Mouse (Mus musculus): ENCODE measurements around the gene Fstl4. TPM values are rescaled to one million over a fixed set of nuclear protein-coding genes. Genes with fewer than 3 reads are reported as not detected.

Fstl4 gene
- total and polyA plus RNA-seq, 2 experiments from 2014 or later, result 7.4 to 8.1 TPM

DNA sequence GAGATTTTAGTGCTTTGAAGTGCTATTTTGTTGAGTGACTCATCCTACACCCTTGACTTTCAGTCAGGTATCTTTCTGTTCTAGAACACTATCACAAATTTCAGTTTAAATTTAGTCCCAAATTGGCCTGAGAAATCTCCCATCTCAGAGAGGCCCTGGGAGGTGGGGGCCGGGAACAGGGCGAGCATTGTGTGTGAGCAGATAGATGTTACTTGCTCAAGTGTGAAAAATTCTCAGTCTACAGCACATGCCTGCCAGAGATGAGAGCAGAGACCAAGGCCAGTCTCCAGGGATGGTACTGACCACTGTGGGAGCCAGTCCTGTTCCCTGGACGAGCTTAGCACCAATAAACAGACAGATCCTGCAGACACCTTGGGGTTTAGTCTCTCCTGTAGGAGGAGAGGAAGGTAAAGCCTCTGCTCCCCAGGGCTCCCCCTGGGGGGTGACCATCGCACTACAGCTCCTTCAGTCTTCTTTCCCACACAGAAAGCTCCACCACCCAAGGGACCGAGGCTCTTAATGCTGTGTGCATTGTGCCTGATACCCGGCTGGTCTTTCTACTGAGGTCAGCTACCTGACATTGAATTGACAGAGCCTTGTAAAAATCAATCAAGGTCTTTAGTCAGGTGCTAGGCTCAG lies 393.3 kb downstream of the Fstl4 start:
- no peak overlapping the region for H3K4me3 ChIP-seq (ENCODE audit: low read depth, low read length)
- H3K4me2 ChIP-seq (ENCODE audit: low read depth), result no peak overlapping the region
- no peaks in the 10 kb centered on the region for H3K27me3 ChIP-seq (ENCODE audit: insufficient read depth, low read length)
- ATAC-seq (no peak), DNase-seq (no peak)
- 78% methylated on average over 6 of the region's 6 CpGs for WGBS
- no peak overlapping the region for H3K27ac ChIP-seq (ENCODE audit: low read depth, low read length)
- TF ChIP-seq CTCF (IDR thresholded peaks at IDR 0.05; ENCODE audit: low read depth), result no peak
- no peaks in the 10 kb centered on the region for H3K4me1 ChIP-seq (ENCODE audit: insufficient read depth)
- H3K36me3 ChIP-seq (ENCODE audit: insufficient read depth), result no peaks in the 10 kb centered on the region
- H3K9ac ChIP-seq, result no peak overlapping the region
- H3K9me3 ChIP-seq (ENCODE audit: low read length), result no peaks in the 10 kb centered on the region

DNA sequence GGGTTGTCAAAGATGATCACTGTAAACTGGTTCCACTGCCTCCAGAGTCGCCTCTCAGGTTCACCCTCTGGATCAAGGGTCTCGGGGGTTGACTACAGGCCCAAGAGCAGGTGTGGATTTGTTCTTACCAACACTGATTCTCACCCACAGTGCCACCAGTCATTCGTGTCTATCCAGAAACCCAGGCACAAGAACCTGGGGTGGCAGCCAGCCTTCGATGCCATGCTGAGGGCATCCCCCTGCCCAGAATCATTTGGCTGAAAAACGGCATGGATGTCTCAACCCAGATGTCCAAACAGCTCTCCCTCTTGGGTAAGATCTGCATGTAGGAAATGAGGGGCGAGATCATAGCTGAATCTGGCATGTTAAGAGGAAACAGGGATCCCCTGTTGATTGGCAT lies 398.0 kb downstream of the Fstl4 start:
- no peak overlapping the region for H3K4me3 ChIP-seq (ENCODE audit: low read depth, low read length)
- no peaks in the 10 kb centered on the region for H3K36me3 ChIP-seq (ENCODE audit: insufficient read depth)
- H3K27ac ChIP-seq (ENCODE audit: low read depth, low read length), result no peak overlapping the region
- no peak overlapping the region for H3K9ac ChIP-seq
- WGBS, result 80% methylated on average over 6 of the region's 6 CpGs
- H3K4me1 ChIP-seq (ENCODE audit: insufficient read depth), result no peaks in the 10 kb centered on the region
- no peak for TF ChIP-seq CTCF (IDR thresholded peaks at IDR 0.05; ENCODE audit: low read depth)
- no peaks in the 10 kb centered on the region for H3K9me3 ChIP-seq (ENCODE audit: low read length)
- ATAC-seq, result no peak
- H3K27me3 ChIP-seq (ENCODE audit: insufficient read depth, low read length), result no peaks in the 10 kb centered on the region
- no peak for DNase-seq
- no peak overlapping the region for H3K4me2 ChIP-seq (ENCODE audit: low read depth)

DNA sequence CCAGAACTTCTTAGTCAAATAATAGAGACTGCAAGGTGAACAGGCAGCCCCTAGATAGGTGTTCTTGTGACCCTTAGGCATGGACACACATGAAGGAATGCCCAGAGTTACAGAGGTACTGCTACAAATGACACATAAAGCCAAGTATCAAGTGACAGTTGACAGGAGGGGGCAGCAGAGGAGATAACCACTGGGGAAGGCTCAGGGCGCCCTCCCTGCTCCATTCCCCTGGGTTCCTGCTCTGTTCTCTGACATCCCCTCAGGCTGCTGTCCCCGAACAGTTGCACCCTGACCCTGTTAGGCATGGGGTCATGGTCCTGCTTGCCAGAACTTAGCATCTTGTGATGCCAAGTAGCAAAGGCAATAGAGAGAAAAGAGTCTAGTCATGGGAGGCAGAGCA lies 402.0 kb downstream of the Fstl4 start:
- Histone ChIP-seq H3K27me3 (ENCODE audit: insufficient read depth, low read length) (no peaks in the 10 kb centered on the region), H3K4me3 (ENCODE audit: low read depth, low read length) (no peak overlapping the region), H3K4me2 (ENCODE audit: low read depth) (no peak overlapping the region), H3K9me3 (ENCODE audit: low read length) (no peaks in the 10 kb centered on the region), H3K4me1 (ENCODE audit: insufficient read depth) (no peaks in the 10 kb centered on the region), H3K36me3 (ENCODE audit: insufficient read depth) (no peaks in the 10 kb centered on the region), H3K27ac (ENCODE audit: low read depth, low read length) (no peak overlapping the region), H3K9ac (no peak overlapping the region)
- ATAC-seq (no peak), DNase-seq (no peak)
- TF ChIP-seq CTCF (IDR thresholded peaks at IDR 0.05; ENCODE audit: low read depth), result no peak
- WGBS, result 74% methylated on average over 2 of the region's 2 CpGs

DNA sequence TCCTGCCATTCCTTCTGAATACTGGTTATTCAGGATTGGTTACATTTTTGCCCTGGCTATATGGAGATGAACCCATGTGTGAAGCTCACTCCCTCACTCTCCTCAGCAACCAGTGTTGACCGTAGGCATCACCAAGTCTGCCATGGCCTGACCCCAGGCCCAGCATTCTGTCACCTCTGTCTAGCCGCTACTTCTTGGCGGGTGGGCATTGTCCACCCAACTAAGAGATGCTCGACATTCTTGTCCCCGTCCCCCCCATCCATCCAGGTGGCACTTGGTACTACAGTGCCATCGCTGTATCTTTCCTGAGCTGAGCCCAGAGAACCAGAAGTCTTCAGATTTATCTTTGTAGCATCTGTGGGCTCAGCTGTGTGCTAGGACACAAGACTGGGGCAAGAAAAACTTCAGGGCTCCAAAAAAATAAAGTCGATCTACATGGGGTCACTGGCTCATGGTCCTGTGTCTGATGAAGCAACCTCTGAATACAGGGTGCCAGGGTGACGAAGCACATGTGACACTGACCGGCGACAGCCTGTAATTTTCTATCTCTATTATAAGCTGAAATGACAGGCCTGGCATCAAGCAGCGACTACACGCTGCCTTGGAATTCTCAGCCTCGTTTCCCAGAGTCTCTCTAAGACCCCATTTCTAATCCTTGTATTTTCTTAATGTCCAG lies 417.9 kb downstream of the Fstl4 start:
- no peak overlapping the region for H3K4me3 ChIP-seq (ENCODE audit: low read depth, low read length)
- no peaks in the 10 kb centered on the region for H3K9me3 ChIP-seq (ENCODE audit: low read length)
- H3K27ac ChIP-seq (ENCODE audit: low read depth, low read length), result no peak overlapping the region
- 72% methylated on average over 13 of the region's 13 CpGs for WGBS
- H3K4me2 ChIP-seq (ENCODE audit: low read depth), result no peak overlapping the region
- TF ChIP-seq CTCF (IDR thresholded peaks at IDR 0.05; ENCODE audit: low read depth), result no peak
- no peak overlapping the region for H3K9ac ChIP-seq
- no peaks in the 10 kb centered on the region for H3K36me3 ChIP-seq (ENCODE audit: insufficient read depth)
- DNase-seq (no peak), ATAC-seq (no peak)
- H3K27me3 ChIP-seq (ENCODE audit: insufficient read depth, low read length), result no peaks in the 10 kb centered on the region
- no peaks in the 10 kb centered on the region for H3K4me1 ChIP-seq (ENCODE audit: insufficient read depth)

DNA sequence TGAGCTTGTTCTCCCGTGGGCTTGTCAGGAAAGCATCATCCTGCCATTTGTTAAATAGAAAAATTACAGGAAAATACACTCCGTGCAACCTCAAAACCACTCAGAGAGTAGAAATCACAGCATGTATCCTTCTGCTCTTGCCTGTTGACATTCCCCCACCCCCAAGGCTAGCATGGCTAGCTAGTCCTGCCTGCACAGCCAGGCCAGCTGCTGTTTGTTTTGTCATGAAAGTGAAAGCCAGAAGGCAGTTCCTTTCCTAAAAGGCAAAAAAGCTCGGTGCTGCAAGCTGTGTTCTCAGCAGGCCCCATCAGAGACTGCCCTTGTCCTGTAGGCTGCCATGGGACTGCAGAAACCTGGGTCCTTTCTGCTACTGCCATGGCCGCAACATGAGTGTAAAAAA lies 418.4 kb downstream of the Fstl4 start:
- no peaks in the 10 kb centered on the region for H3K4me1 ChIP-seq (ENCODE audit: insufficient read depth)
- no peak overlapping the region for H3K9ac ChIP-seq
- H3K27me3 ChIP-seq (ENCODE audit: insufficient read depth, low read length), result no peaks in the 10 kb centered on the region
- H3K4me3 ChIP-seq (ENCODE audit: low read depth, low read length), result no peak overlapping the region
- H3K4me2 ChIP-seq (ENCODE audit: low read depth), result no peak overlapping the region
- DNase-seq (peak; percentile 14), ATAC-seq (peak; percentile 25; the same call in 1 of the 2 replicates)
- H3K27ac ChIP-seq (ENCODE audit: low read depth, low read length), result no peak overlapping the region
- no peak for TF ChIP-seq CTCF (IDR thresholded peaks at IDR 0.05; ENCODE audit: low read depth)
- no peaks in the 10 kb centered on the region for H3K36me3 ChIP-seq (ENCODE audit: insufficient read depth)
- WGBS, result 52% methylated on average over 4 of the region's 4 CpGs
- no peaks in the 10 kb centered on the region for H3K9me3 ChIP-seq (ENCODE audit: low read length)

DNA sequence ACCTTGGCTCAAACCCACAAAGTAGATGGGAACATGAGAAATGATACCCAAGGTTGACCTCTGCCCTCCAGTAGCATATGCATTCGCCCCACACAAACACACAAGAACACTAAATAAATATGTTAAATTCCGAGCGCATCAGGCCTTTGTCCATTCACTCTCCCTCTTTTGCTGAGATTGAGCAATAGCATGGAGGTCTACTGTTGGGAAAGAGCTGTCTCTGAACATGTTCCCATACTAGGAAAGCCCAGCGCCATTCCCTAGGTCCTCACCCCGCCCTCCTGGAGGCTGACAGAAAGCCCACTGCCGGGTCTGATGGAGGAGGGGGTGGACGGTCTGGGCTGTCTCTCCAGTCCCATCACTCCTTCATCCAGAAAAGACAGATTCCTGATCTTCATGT lies 419.6 kb downstream of the Fstl4 start:
- Histone ChIP-seq H3K4me2 (ENCODE audit: low read depth) (no peak overlapping the region), H3K27ac (ENCODE audit: low read depth, low read length) (no peak overlapping the region), H3K4me1 (ENCODE audit: insufficient read depth) (no peaks in the 10 kb centered on the region), H3K36me3 (ENCODE audit: insufficient read depth) (no peaks in the 10 kb centered on the region), H3K9me3 (ENCODE audit: low read length) (no peaks in the 10 kb centered on the region), H3K27me3 (ENCODE audit: insufficient read depth, low read length) (no peaks in the 10 kb centered on the region), H3K9ac (no peak overlapping the region), H3K4me3 (ENCODE audit: low read depth, low read length) (no peak overlapping the region)
- no peak for TF ChIP-seq CTCF (IDR thresholded peaks at IDR 0.05; ENCODE audit: low read depth)
- 96% methylated on average over 7 of the region's 7 CpGs for WGBS
- DNase-seq, result no peak
- ATAC-seq, result no peak

DNA sequence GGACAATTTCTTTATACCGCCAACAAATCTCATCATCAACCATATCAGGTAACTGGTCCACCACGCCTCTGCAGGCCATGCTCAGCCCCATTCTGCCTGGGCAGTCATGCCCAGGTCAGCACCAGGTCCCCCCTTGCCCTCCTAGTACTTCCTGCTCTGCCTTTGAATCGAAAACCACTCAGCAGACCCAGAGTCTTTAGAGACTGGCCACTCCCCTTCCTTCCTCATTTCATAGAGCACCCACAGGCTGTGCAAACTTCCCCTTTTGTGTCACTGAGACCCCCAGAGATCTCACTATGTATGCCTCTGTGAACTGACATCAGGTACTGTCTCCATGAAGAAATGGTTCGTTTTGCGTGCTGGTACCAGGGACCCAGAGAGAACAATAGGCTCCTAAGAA lies 420.3 kb downstream of the Fstl4 start:
- no peaks in the 10 kb centered on the region for H3K27me3 ChIP-seq (ENCODE audit: insufficient read depth, low read length)
- WGBS, result 76% methylated on average over 5 of the region's 5 CpGs
- ATAC-seq, result no peak
- no peak overlapping the region for H3K9ac ChIP-seq
- H3K4me1 ChIP-seq (ENCODE audit: insufficient read depth), result no peaks in the 10 kb centered on the region
- no peak overlapping the region for H3K4me2 ChIP-seq (ENCODE audit: low read depth)
- no peaks in the 10 kb centered on the region for H3K9me3 ChIP-seq (ENCODE audit: low read length)
- no peak overlapping the region for H3K27ac ChIP-seq (ENCODE audit: low read depth, low read length)
- no peak overlapping the region for H3K4me3 ChIP-seq (ENCODE audit: low read depth, low read length)
- no peaks in the 10 kb centered on the region for H3K36me3 ChIP-seq (ENCODE audit: insufficient read depth)
- no peak for DNase-seq
- TF ChIP-seq CTCF (IDR thresholded peaks at IDR 0.05; ENCODE audit: low read depth), result no peak
